Mouse (Mus musculus): ENCODE measurements at regions not wholly inside any gene's neighbourhood (a gene's known extent, or its start where the extent isn't known, plus 50 kb on each side); places are given as distances from the start of the nearest gene placed in this dataset.

DNA sequence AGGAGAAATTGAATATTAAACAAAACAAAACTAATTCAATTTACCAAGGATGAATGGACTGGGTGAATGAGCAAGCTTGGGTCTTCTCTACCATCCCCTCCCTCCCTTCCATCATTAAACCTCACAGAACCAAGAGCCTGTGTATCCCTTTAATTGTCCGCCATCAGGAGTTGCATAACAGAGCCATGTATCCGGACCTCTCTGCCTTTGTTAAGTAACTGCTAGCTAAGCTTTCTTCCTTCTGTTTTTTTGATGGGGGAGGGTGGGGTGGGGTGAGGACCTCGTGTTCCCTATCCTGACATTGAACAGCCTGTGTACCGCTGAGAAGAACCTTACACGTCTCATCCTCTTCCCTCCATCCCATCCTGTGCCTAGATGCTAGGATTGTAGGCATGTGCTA lies 274.0 kb downstream of the Pmp22 start:
- no peak for TF ChIP-seq CTCF (IDR thresholded peaks at IDR 0.05; ENCODE audit: control insufficient read depth, insufficient read depth, low read length)
- no peak for TF ChIP-seq POLR2A (IDR thresholded peaks at IDR 0.05; ENCODE audit: borderline replicate concordance, control insufficient read depth, low read depth, low read length)

Data from bone marrow, adult 2 months (tissue).